Mouse (Mus musculus) neural tube, embryonic 11.5 days (tissue): ENCODE results near the gene Topaz1. TPM values are rescaled to one million over a fixed set of nuclear protein-coding genes. Genes with fewer than 3 reads are reported as not detected.

Experiments
- ATAC-seq: fragments of 200-750 bp; cut with Nextera tagmentation; 2 replicates; pipeline ENCODE4 v1.8.0; 2017; ENCODE audit warnings: moderate number of reproducible peaks, mild to moderate bottlenecking, moderate TSS enrichment, moderate library complexity; ENCODE audit not compliant: insufficient read depth, low FRiP score, low TSS enrichment
- DNase-seq: peaks from one replicate; pipeline ENCODE4 v3.0.0-alpha.2; 2015; ENCODE audit warnings: low spot score
- H3K27ac ChIP-seq: fragments of 300-500 bp; sonication (generic); 2 replicates; pipeline ENCODE4 v1.5.1; 2014; ENCODE audit warnings: low read depth, mild to moderate bottlenecking, low read length
- H3K27me3 ChIP-seq: fragments of 300-500 bp; sonication (generic); 2 replicates; pipeline ENCODE4 v1.6.1; 2014; ENCODE audit warnings: mild to moderate bottlenecking, low read length, mixed read lengths; ENCODE audit not compliant: control insufficient read depth, insufficient read depth
- H3K36me3 ChIP-seq: fragments of 300-500 bp; sonication (generic); 2 replicates; pipeline ENCODE4 v1.6.1; 2014; ENCODE audit warnings: mild to moderate bottlenecking, low read length, moderate library complexity, mixed read lengths; ENCODE audit not compliant: control insufficient read depth, insufficient read depth
- H3K4me1 ChIP-seq: fragments of 300-500 bp; sonication (generic); 2 replicates; pipeline ENCODE4 v1.6.1; 2014; ENCODE audit warnings: low read length, mixed read lengths; ENCODE audit not compliant: control insufficient read depth, insufficient read depth
- H3K4me2 ChIP-seq: fragments of 300-500 bp; sonication (generic); 2 replicates; pipeline ENCODE4 v1.6.1; 2014; ENCODE audit warnings: low read depth, mild to moderate bottlenecking, moderate library complexity
- H3K4me3 ChIP-seq: fragments of 300-500 bp; sonication (generic); 2 replicates; pipeline ENCODE4 v1.5.1; 2014; ENCODE audit warnings: low read depth, low read length
- H3K9ac ChIP-seq: fragments of 300-500 bp; sonication (generic); 2 replicates; pipeline ENCODE4 v1.6.1; 2014; ENCODE audit warnings: mild to moderate bottlenecking, low read length
- H3K9me3 ChIP-seq: fragments of 300-500 bp; sonication (generic); 2 replicates; pipeline ENCODE4 v1.6.1; 2016; ENCODE audit warnings: low read length; ENCODE audit not compliant: control insufficient read depth
- WGBS: fragments of 180-500 bp; shearing (Covaris S2); extraction: QIAGEN DNeasy Blood & Tissue Kit; methylation state at CpG from one replicate; pipeline ENCODE4 v1.1.7; 2014; 5-methylcytosine and 5-hydroxymethylcytosine counted together
- polyA plus RNA-seq: library from polyadenylated mRNA; unstranded; fragments of >200 nt; fragmentation: Nextera tagmentation; extraction: Ambion mirVana; gene quantifications from 2 replicates; pipeline ENCODE4 v1.2.1, GENCODE M21; 2014

Topaz1 gene
- polyA plus RNA-seq, 1 experiment from 2014 or later, result not detected

- Histone ChIP-seq H3K27ac (no peak overlapping the region), H3K4me1 (no peaks in the 10 kb centered on the region), H3K36me3 (no peaks in the 10 kb centered on the region), H3K27me3 (no peaks in the 10 kb centered on the region), H3K9me3 (no peaks in the 10 kb centered on the region), H3K9ac (no peak overlapping the region), H3K4me3 (no peak overlapping the region), H3K4me2 (no peak overlapping the region)
- DNase-seq, result no peak
- WGBS, result 97% methylated on average over 1 of the region's 1 CpGs
- ATAC-seq, result no peak
These were observed 39.4 kb downstream of the Topaz1 start for GRCm38 (mm10) chr9:122786534-122786933.

- no peaks in the 10 kb centered on the region for H3K27me3 ChIP-seq
- peak within 1 kb of the TSS; percentile 58 for H3K4me3 ChIP-seq
- 0 out of 2 replicates have a peak, but pooled peaks cover 3% of the 10 kb centered on the region for H3K4me1 ChIP-seq
- DNase-seq (peak; percentile 92), ATAC-seq (peak; percentile 98)
- H3K9ac ChIP-seq, result peak within 1 kb of the TSS; percentile 71
- no peaks in the 10 kb centered on the region for H3K36me3 ChIP-seq
- peak within 1 kb of the TSS; percentile 79 for H3K27ac ChIP-seq
- H3K9me3 ChIP-seq, result no peaks in the 10 kb centered on the region
- peak within 1 kb of the TSS; percentile 80 for H3K4me2 ChIP-seq
- 7% methylated on average over 42 of the region's 42 CpGs for WGBS
These were observed 58.1 kb downstream of the Topaz1 start, which contains the start of gene Tcaim for GRCm38 (mm10) chr9:122805053-122805844. Gene Tcaim, plus strand, starts transcription at chr9:122805539.

DNA sequence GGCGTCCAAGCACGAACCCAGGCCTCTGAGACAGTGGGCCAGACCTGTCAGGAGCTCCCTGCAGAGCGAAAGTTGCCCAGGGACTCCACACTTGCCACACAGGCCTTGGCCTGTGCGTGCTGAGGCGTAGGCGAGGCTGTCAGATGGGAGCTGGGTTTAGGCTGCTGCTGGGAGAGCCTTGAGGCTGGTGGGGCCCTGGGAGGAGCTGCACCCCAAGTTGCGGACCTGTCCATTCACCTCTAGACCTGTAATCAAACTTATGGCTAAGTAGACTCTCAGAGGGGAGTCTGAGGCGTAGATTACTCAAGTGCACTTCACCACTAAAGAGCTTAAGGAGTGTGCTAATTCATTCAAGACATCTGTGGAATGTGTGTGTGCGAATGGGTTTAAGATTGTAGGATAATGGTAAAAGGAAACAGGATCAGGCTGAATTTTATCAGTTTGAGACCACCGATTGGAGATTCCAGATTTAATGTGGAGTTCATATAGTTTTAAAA, 58.7 kb downstream of the Topaz1 start:
- Histone ChIP-seq H3K4me3 (peak overlapping the region; percentile 58), H3K27me3 (no peaks in the 10 kb centered on the region), H3K9me3 (no peaks in the 10 kb centered on the region), H3K27ac (peak overlapping the region; percentile 79), H3K4me2 (peak overlapping the region; percentile 80), H3K4me1 (0 out of 2 replicates have a peak, but pooled peaks cover 3% of the 10 kb centered on the region), H3K36me3 (no peaks in the 10 kb centered on the region), H3K9ac (peak overlapping the region; percentile 71)
- DNase-seq (no peak), ATAC-seq (no peak)
- WGBS, result 20% methylated on average over 10 of the region's 10 CpGs

DNA sequence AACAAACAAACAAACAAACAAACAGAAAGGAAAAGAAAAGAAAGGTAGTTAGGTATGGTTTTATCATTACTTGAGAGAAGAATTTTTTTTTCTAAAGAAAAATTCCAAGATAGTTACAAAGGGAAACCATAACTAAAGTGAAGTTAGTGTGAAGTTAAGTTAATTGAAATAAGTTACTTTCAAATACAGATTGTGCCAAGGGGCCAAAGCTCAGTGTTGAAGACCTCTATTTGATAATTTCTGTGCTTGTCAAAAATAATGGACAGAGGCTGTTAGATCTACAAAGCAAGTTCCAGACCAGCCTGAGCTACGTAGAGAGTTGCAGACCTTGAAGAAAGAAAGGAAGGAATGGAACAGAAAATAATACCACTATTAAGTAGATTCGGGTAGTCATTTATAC, 60.0 kb downstream of the Topaz1 start:
- H3K4me2 ChIP-seq, result no peak overlapping the region
- no peaks in the 10 kb centered on the region for H3K9me3 ChIP-seq
- DNase-seq, result no peak
- H3K27me3 ChIP-seq, result no peaks in the 10 kb centered on the region
- no peak overlapping the region for H3K27ac ChIP-seq
- no peaks in the 10 kb centered on the region for H3K36me3 ChIP-seq
- 0 out of 2 replicates have a peak, but pooled peaks cover 3% of the 10 kb centered on the region for H3K4me1 ChIP-seq
- no peak overlapping the region for H3K9ac ChIP-seq
- no peak for ATAC-seq
- 94% methylated on average over 2 of the region's 2 CpGs for WGBS
- no peak overlapping the region for H3K4me3 ChIP-seq

DNA sequence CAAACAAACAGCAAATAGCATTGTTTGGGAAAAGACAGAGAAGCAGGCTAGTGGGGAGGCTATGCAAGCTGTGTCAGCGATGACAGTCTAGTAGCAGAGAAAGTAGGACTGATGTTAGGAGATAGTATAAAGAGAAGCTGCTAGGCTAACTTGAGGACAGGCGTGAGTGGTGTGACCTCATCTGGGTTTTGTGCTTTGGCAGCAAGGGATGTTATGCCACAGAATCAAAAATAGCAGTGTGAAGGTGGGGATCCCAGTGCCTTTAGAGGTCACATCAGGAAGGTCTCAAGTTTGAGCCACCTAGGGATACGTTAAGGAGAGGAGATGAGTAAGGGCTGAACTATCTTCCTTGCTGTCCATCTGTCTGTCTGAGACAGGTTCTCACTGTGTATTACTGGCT, 63.1 kb downstream of the Topaz1 start:
- Histone ChIP-seq H3K36me3 (no peaks in the 10 kb centered on the region), H3K4me2 (no peak overlapping the region), H3K4me1 (no peaks in the 10 kb centered on the region), H3K27ac (no peak overlapping the region), H3K27me3 (no peaks in the 10 kb centered on the region), H3K9me3 (no peaks in the 10 kb centered on the region), H3K9ac (no peak overlapping the region), H3K4me3 (no peak overlapping the region)
- DNase-seq (no peak), ATAC-seq (no peak)
- WGBS, result 86% methylated on average over 3 of the region's 3 CpGs

- Histone ChIP-seq H3K9me3 (no peaks in the 10 kb centered on the region), H3K27ac (no peak overlapping the region), H3K27me3 (no peaks in the 10 kb centered on the region), H3K36me3 (no peaks in the 10 kb centered on the region), H3K4me2 (no peak overlapping the region), H3K4me1 (no peaks in the 10 kb centered on the region), H3K9ac (no peak overlapping the region), H3K4me3 (no peak overlapping the region)
- DNase-seq (no peak), ATAC-seq (no peak)
- WGBS, result 90% methylated on average over 5 of the region's 5 CpGs
These were observed 65.2 kb downstream of the Topaz1 start for GRCm38 (mm10) chr9:122812386-122812785.

DNA sequence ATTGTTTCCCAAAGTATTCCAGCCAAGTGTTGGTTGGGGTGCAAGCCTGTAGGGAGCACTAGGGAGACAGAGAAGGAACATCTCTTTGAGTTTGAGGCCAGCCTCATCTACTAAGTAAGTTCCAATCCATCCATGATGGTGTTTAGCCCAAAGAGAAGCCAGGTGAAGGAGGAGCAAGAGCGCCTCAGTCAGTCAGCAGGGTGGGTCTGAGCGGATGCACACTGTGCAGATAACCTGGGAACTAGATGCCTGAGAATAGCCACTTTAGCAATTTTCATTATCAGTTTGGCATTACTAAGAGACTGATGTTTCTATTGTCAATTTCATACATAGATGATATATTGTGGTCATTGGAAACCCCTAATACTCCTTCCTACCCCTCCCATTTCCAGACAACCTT, 67.6 kb downstream of the Topaz1 start:
- DNase-seq, result no peak
- WGBS, result 90% methylated on average over 2 of the region's 2 CpGs
- H3K4me1 ChIP-seq, result no peaks in the 10 kb centered on the region

GRCm38 (mm10) chr9:122815239-122815851, 68.2 kb downstream of the Topaz1 start:
- no peaks in the 10 kb centered on the region for H3K27me3 ChIP-seq
- ATAC-seq (no peak), DNase-seq (no peak)
- H3K36me3 ChIP-seq, result no peaks in the 10 kb centered on the region
- H3K27ac ChIP-seq, result no peak overlapping the region
- no peak overlapping the region for H3K4me2 ChIP-seq
- H3K9me3 ChIP-seq, result no peaks in the 10 kb centered on the region
- 89% methylated on average over 4 of the region's 4 CpGs for WGBS
- H3K9ac ChIP-seq, result no peak overlapping the region
- H3K4me1 ChIP-seq, result no peaks in the 10 kb centered on the region
- H3K4me3 ChIP-seq, result no peak overlapping the region

More for the DNA sequence above, 67.6 kb downstream of the Topaz1 start:
- Histone ChIP-seq H3K36me3 (no peaks in the 10 kb centered on the region), H3K9ac (no peak overlapping the region), H3K27ac (no peak overlapping the region), H3K4me3 (no peak overlapping the region), H3K27me3 (no peaks in the 10 kb centered on the region), H3K4me2 (no peak overlapping the region), H3K9me3 (no peaks in the 10 kb centered on the region)
- no peak for ATAC-seq
